Mouse (Mus musculus): ENCODE results near the gene Gm9048. TPM values are rescaled to one million over a fixed set of nuclear protein-coding genes. Genes with fewer than 3 reads are reported as not detected.
"Not testable (repeated sequence)": the region's sequence is repeated elsewhere in the genome, so short reads cannot be mapped to it uniquely, and the experiment has no call there.

The Gm9048 gene
- not detected in 2 replicates for polyA plus RNA-seq (2016; fragmentation: Nextera tagmentation; extraction: Ambion mirVana)

- not testable (repeated sequence) for H3K9me3 ChIP-seq (replicated peaks); ATAC-seq (ENCODE audit: insufficient number of reproducible peaks, low FRiP score); H3K4me3 ChIP-seq; H3K9ac ChIP-seq; H3K4me2 ChIP-seq; H3K27ac ChIP-seq (ENCODE audit: poor library complexity, severe bottlenecking); H3K36me3 ChIP-seq; H3K27me3 ChIP-seq (replicated peaks); H3K4me1 ChIP-seq (replicated peaks)
- WGBS, result 85% methylated on average over 1 of the region's 14 CpGs
Measured at GRCm38 (mm10) chr10:118348579-118348978, at the start of gene Gm9048. Gm9048 (minus strand) TSS chr10:118348679.

DNA sequence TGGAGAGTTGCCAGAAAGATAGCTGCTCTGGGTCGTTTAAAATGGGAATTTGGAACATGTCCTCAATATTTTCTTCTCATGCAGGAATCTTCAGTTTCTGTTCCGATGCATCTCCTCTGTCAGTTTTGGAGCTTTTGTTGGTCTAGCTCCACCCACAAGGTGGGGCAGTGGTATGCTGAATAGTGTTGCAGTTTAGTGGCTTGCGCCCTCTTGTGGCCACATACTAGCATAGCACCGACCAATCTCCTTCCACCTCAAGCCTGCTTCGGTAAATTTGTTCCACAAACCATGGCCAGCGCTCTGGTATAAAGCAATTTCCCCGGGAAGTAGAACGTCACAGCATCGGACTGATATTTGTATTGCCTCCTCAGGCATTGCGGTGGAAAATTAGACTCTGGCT is 22.0 kb upstream of the Gm9048 start:
- WGBS, result 8% methylated on average over 10 of the region's 10 CpGs
- H3K27me3 ChIP-seq (replicated peaks), result no peaks in the 10 kb centered on the region
- H3K36me3 ChIP-seq, result no peaks in the 10 kb centered on the region
- 0 out of 2 replicates have a peak, but pooled peaks cover 5% of the 10 kb centered on the region for H3K9me3 ChIP-seq (replicated peaks)
- H3K4me3 ChIP-seq, result no peak overlapping the region
- H3K27ac ChIP-seq (ENCODE audit: poor library complexity, severe bottlenecking), result no peak overlapping the region
- peak; percentile 64 for ATAC-seq (ENCODE audit: insufficient number of reproducible peaks, low FRiP score)
- H3K9ac ChIP-seq, result no peak overlapping the region
- H3K4me2 ChIP-seq, result peak overlapping the region; percentile 45
- no peaks in the 10 kb centered on the region for H3K4me1 ChIP-seq (replicated peaks)

- Histone ChIP-seq H3K27ac (ENCODE audit: poor library complexity, severe bottlenecking) (no peak overlapping the region), H3K4me3 (no peak overlapping the region), H3K4me2 (no peak overlapping the region), H3K36me3 (no peaks in the 10 kb centered on the region), H3K27me3 (replicated peaks) (no peaks in the 10 kb centered on the region), H3K4me1 (replicated peaks) (no peaks in the 10 kb centered on the region), H3K9me3 (replicated peaks) (peaks cover 7% of the 10 kb centered on the region; the same call in 1 of the 2 replicates), H3K9ac (no peak overlapping the region)
- ATAC-seq (ENCODE audit: insufficient number of reproducible peaks, low FRiP score), result no peak
- 85% methylated on average over 9 of the region's 9 CpGs for WGBS
Measured at GRCm38 (mm10) chr10:118369518-118369917, 21.0 kb upstream of the Gm9048 start.

DNA sequence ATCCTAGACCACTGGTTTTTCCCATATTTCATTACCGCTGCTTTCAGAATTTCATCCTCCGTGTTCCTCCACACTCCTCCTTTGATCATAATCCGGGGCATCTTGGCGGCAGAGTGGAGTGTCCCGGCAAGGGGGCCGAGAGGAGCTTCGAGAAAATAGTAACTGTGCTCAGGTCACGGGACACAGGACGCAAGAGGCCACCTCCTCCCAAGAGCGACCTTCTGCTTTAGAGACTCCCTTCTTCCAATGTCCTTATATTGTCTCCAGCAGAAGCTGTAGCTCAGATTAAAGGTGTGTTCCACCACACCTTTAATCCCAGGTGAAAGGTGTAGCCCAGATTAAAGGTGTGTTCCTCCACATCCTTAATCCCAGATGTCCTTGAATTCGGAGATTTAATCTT is 5.5 kb upstream of the Gm9048 start, which contains the start of gene Gm9049:
Gene Gm9049 (minus strand): TSS at position 101 of the 400 bp plus-strand sequence.
- H3K27me3 ChIP-seq (replicated peaks); H3K9ac ChIP-seq; H3K4me3 ChIP-seq; ATAC-seq (ENCODE audit: insufficient number of reproducible peaks, low FRiP score); H3K36me3 ChIP-seq; H3K4me1 ChIP-seq (replicated peaks); H3K4me2 ChIP-seq; H3K27ac ChIP-seq (ENCODE audit: poor library complexity, severe bottlenecking); H3K9me3 ChIP-seq (replicated peaks): not testable (repeated sequence)
- 78% methylated on average over 1 of the region's 11 CpGs for WGBS

DNA sequence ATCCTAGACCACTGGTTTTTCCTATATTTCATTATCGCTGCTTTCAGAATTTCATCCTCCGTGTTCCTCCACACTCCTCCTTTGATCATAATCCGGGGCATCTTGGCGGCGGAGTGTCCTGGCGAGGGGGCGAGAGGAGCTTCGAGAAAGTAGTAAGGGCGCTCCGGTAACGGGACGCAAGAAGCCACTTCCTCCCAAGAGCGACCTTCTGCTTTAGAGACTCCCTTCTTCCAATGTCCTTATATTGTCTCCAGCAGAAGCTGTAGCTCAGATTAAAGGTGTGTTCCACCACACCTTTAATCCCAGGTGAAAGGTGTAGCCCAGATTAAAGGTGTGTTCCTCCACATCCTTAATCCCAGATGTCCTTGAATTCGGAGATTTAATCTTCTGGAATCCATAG is 5.3 kb downstream of the Gm9048 start, which contains the start of gene Gm9046:
Gene Gm9046 (minus strand): TSS at position 101 of the 400 bp plus-strand sequence.
- no CpG with 5 or more reads among the region's 14 CpGs for WGBS
- H3K36me3 ChIP-seq; H3K4me2 ChIP-seq; H3K27me3 ChIP-seq (replicated peaks); H3K27ac ChIP-seq (ENCODE audit: poor library complexity, severe bottlenecking); H3K4me3 ChIP-seq; H3K4me1 ChIP-seq (replicated peaks); ATAC-seq (ENCODE audit: insufficient number of reproducible peaks, low FRiP score); H3K9ac ChIP-seq; H3K9me3 ChIP-seq (replicated peaks): not testable (repeated sequence)

DNA sequence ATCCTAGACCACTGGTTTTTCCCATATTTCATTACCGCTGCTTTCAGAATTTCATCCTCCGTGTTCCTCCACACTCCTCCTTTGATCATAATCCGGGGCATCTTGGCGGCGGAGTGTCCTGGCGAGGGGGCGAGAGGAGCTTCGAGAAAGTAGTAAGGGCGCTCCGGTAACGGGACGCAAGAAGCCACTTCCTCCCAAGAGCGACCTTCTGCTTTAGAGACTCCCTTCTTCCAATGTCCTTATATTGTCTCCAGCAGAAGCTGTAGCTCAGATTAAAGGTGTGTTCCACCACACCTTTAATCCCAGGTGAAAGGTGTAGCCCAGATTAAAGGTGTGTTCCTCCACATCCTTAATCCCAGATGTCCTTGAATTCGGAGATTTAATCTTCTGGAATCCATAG is 10.7 kb downstream of the Gm9048 start, which contains the start of gene Gm9045:
Gene Gm9045 (minus strand): TSS at position 101 of the 400 bp plus-strand sequence.
- H3K27me3 ChIP-seq (replicated peaks); H3K27ac ChIP-seq (ENCODE audit: poor library complexity, severe bottlenecking); H3K4me2 ChIP-seq; ATAC-seq (ENCODE audit: insufficient number of reproducible peaks, low FRiP score); H3K9ac ChIP-seq; H3K4me3 ChIP-seq; H3K9me3 ChIP-seq (replicated peaks); H3K36me3 ChIP-seq; H3K4me1 ChIP-seq (replicated peaks): not testable (repeated sequence)
- WGBS, result no CpG with 5 or more reads among the region's 14 CpGs

GRCm38 (mm10) chr10:118332308-118332707 is 16.2 kb downstream of the Gm9048 start, which contains the start of gene Gm9044:
Gm9044 (minus strand) TSS chr10:118332408.
- H3K27me3 ChIP-seq (replicated peaks); H3K4me3 ChIP-seq; H3K9me3 ChIP-seq (replicated peaks); H3K4me1 ChIP-seq (replicated peaks); H3K27ac ChIP-seq (ENCODE audit: poor library complexity, severe bottlenecking); ATAC-seq (ENCODE audit: insufficient number of reproducible peaks, low FRiP score); H3K9ac ChIP-seq; H3K36me3 ChIP-seq; H3K4me2 ChIP-seq: not testable (repeated sequence)
- WGBS, result no CpG with 5 or more reads among the region's 14 CpGs

- H3K4me3 ChIP-seq; H3K4me1 ChIP-seq (replicated peaks); H3K27me3 ChIP-seq (replicated peaks); H3K9ac ChIP-seq; H3K4me2 ChIP-seq; ATAC-seq (ENCODE audit: insufficient number of reproducible peaks, low FRiP score); H3K9me3 ChIP-seq (replicated peaks); H3K27ac ChIP-seq (ENCODE audit: poor library complexity, severe bottlenecking); H3K36me3 ChIP-seq: not testable (repeated sequence)
- WGBS, result no CpG with 5 or more reads among the region's 11 CpGs
Measured at GRCm38 (mm10) chr10:118326869-118327268, 21.6 kb downstream of the Gm9048 start, which contains the start of gene Gm9040. Gm9040 (minus strand) TSS chr10:118326969.

DNA sequence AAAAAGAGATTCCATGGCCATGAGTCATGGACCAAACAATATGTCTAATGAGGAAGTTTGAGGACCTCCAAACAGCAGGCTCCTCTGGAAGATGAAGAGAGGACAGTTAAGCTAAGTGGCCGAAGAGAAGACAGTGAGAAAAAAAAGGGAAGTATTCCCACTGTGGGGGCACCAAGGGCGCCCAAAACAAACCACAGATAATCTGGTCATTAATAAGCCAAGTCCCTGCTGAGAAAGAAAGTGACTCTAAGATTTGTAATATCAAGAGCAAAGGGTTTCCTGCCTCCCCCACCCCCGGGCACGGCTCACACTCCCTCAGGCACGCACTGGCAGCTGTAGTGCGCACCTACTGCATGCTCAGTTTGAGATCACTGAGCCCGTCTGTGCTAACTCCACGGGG is 29.5 kb downstream of the Gm9048 start:
- no peaks in the 10 kb centered on the region for H3K4me1 ChIP-seq (replicated peaks)
- H3K27ac ChIP-seq (ENCODE audit: poor library complexity, severe bottlenecking), result no peak overlapping the region
- no peak for ATAC-seq (ENCODE audit: insufficient number of reproducible peaks, low FRiP score)
- 78% methylated on average over 8 of the region's 8 CpGs for WGBS
- H3K36me3 ChIP-seq, result no peaks in the 10 kb centered on the region
- H3K9me3 ChIP-seq (replicated peaks), result no peaks in the 10 kb centered on the region
- no peaks in the 10 kb centered on the region for H3K27me3 ChIP-seq (replicated peaks)
- no peak overlapping the region for H3K9ac ChIP-seq
- no peak overlapping the region for H3K4me3 ChIP-seq
- no peak overlapping the region for H3K4me2 ChIP-seq

GRCm38 (mm10) chr10:118302133-118302532 is 46.3 kb downstream of the Gm9048 start:
- not testable (repeated sequence) for H3K4me1 ChIP-seq (replicated peaks); H3K27ac ChIP-seq (ENCODE audit: poor library complexity, severe bottlenecking); H3K9me3 ChIP-seq (replicated peaks); H3K4me3 ChIP-seq; H3K9ac ChIP-seq; H3K4me2 ChIP-seq; ATAC-seq (ENCODE audit: insufficient number of reproducible peaks, low FRiP score); H3K36me3 ChIP-seq; H3K27me3 ChIP-seq (replicated peaks)
- WGBS, result 44% methylated on average over 2 of the region's 2 CpGs
